Mouse (Mus musculus): ENCODE results near the gene Mcm3ap.
A peak's percentile ranks its signal among the peaks of the same experiment; 100 is the strongest.

The Mcm3ap gene

GRCm38 (mm10) chr10:76493527-76493926 is 24.8 kb downstream of the Mcm3ap start:
- DNase-seq (ENCODE audit: low read depth in 2 of 2, low spot score in 2 of 2) = no peak

GRCm38 (mm10) chr10:76495501-76495900 is 26.8 kb downstream of the Mcm3ap start:
- no peak for DNase-seq (ENCODE audit: low read depth in 2 of 2, low spot score in 2 of 2)

GRCm38 (mm10) chr10:76496366-76496765 is 27.6 kb downstream of the Mcm3ap start:
- no peak for DNase-seq (ENCODE audit: low read depth in 2 of 2, low spot score in 2 of 2)

- no peak for DNase-seq (ENCODE audit: low read depth in 2 of 2, low spot score in 2 of 2)
Measured at GRCm38 (mm10) chr10:76497522-76497921, 28.8 kb downstream of the Mcm3ap start.

GRCm38 (mm10) chr10:76504271-76504943 is 35.7 kb downstream of the Mcm3ap start:
- no peak for DNase-seq (ENCODE audit: low read depth in 2 of 2, low spot score in 2 of 2)

- no peak for DNase-seq (ENCODE audit: low read depth in 2 of 2, low spot score in 2 of 2)
Measured at GRCm38 (mm10) chr10:76505865-76506264, 37.1 kb downstream of the Mcm3ap start.

GRCm38 (mm10) chr10:76512965-76513583 is 44.3 kb downstream of the Mcm3ap start:
- peak; percentile 72 to 77 for DNase-seq (ENCODE audit: low read depth in 2 of 2, low spot score in 2 of 2)

- no peak for DNase-seq (ENCODE audit: low read depth in 2 of 2, low spot score in 2 of 2)
Measured at GRCm38 (mm10) chr10:76530922-76531321, 62.2 kb downstream of the Mcm3ap start.

- peak; percentile 94 to 95 for DNase-seq (ENCODE audit: low read depth in 2 of 2, low spot score in 2 of 2)
Measured at GRCm38 (mm10) chr10:76531375-76531774, 62.6 kb downstream of the Mcm3ap start, which contains the start of gene Lss. Gene Lss (plus strand): TSS chr10:76531588.

- DNase-seq (ENCODE audit: low read depth in 2 of 2, low spot score in 2 of 2) = no peak
Measured at GRCm38 (mm10) chr10:76531828-76532227, 63.1 kb downstream of the Mcm3ap start.

- DNase-seq (ENCODE audit: low read depth in 2 of 2, low spot score in 2 of 2) = no peak
Measured at GRCm38 (mm10) chr10:76535526-76535925, 66.8 kb downstream of the Mcm3ap start.

- no peak for DNase-seq (ENCODE audit: low read depth in 2 of 2, low spot score in 2 of 2)
Measured at GRCm38 (mm10) chr10:76537619-76538018, 68.9 kb downstream of the Mcm3ap start.

GRCm38 (mm10) chr10:76541336-76542085 is 72.8 kb downstream of the Mcm3ap start:
- DNase-seq (ENCODE audit: low read depth in 2 of 2, low spot score in 2 of 2) = no peak

- peak in 1 of 2 experiments; percentile 24 for DNase-seq (ENCODE audit: low read depth in 2 of 2, low spot score in 2 of 2)
Measured at GRCm38 (mm10) chr10:76542636-76543375, 74.1 kb downstream of the Mcm3ap start.

GRCm38 (mm10) chr10:76546566-76546965 is 77.8 kb downstream of the Mcm3ap start:
- DNase-seq (ENCODE audit: low read depth in 2 of 2, low spot score in 2 of 2) = no peak

GRCm38 (mm10) chr10:76548218-76548617 is 79.5 kb downstream of the Mcm3ap start:
- DNase-seq (ENCODE audit: low read depth in 2 of 2, low spot score in 2 of 2) = no peak

- no peak for DNase-seq (ENCODE audit: low read depth in 2 of 2, low spot score in 2 of 2)
Measured at GRCm38 (mm10) chr10:76550458-76550857, 81.7 kb downstream of the Mcm3ap start.

- DNase-seq (ENCODE audit: low read depth in 2 of 2, low spot score in 2 of 2) = no peak
Measured at GRCm38 (mm10) chr10:76551556-76551955, 82.8 kb downstream of the Mcm3ap start.

GRCm38 (mm10) chr10:76554061-76554460 is 85.3 kb downstream of the Mcm3ap start:
- no peak for DNase-seq (ENCODE audit: low read depth in 2 of 2, low spot score in 2 of 2)

GRCm38 (mm10) chr10:76561972-76562371 is 93.2 kb downstream of the Mcm3ap start, which contains the start of gene Spatc1l:
Gene Spatc1l (plus strand): TSS chr10:76562272.
- DNase-seq (ENCODE audit: low read depth in 2 of 2, low spot score in 2 of 2) = no peak

All from CD8-positive naive resting alpha-beta T cell, adult 2 months (primary cell).